Mouse (Mus musculus) ES-Bruce4 (cell line): ENCODE results near the gene Tssk3. TPM values are rescaled to one million over a fixed set of nuclear protein-coding genes. Genes with fewer than 3 reads are reported as not detected.
A peak's percentile ranks its signal among the peaks of the same experiment; 100 is the strongest.

Experiments
- H3K27ac ChIP-seq: 2 replicates; pipeline ENCODE4 v1.5.1; 2012; ENCODE audit warnings: low read length, inconsistent platforms; ENCODE audit not compliant: insufficient read depth
- H3K27me3 ChIP-seq: 2 replicates; pipeline ENCODE4 v1.6.1; 2012; ENCODE audit warnings: mild to moderate bottlenecking, low read length, inconsistent platforms; ENCODE audit not compliant: control insufficient read depth, poor library complexity, insufficient read depth, severe bottlenecking
- H3K36me3 ChIP-seq: 2 replicates; pipeline ENCODE4 v1.6.1; 2012; ENCODE audit warnings: inconsistent platforms, mild to moderate bottlenecking, low read length, moderate library complexity; ENCODE audit not compliant: control insufficient read depth, poor library complexity, insufficient read depth, severe bottlenecking
- H3K4me1 ChIP-seq: one replicate; pipeline ENCODE4 v1.8.1; 2011; ENCODE audit warnings: low read length; ENCODE audit not compliant: control insufficient read depth, insufficient read depth
- H3K4me3 ChIP-seq: 2 replicates; pipeline ENCODE4 v1.5.1; 2011; ENCODE audit warnings: low read depth, mild to moderate bottlenecking, low read length
- H3K9ac ChIP-seq: 2 replicates; pipeline ENCODE4 v1.6.1; 2012; ENCODE audit warnings: low read depth, mild to moderate bottlenecking, inconsistent platforms; ENCODE audit not compliant: poor library complexity, severe bottlenecking
- H3K9me3 ChIP-seq: replicated peaks from 2 replicates; pipeline ENCODE4 v1.6.1; 2012; ENCODE audit warnings: mild to moderate bottlenecking, low read length, inconsistent platforms; ENCODE audit not compliant: control insufficient read depth, poor library complexity, insufficient read depth, severe bottlenecking
- CTCF ChIP-seq: IDR thresholded peaks from one replicate; pipeline ENCODE4 v1.8.1; 2011; ENCODE audit warnings: low read depth, low read length
- EP300 ChIP-seq: IDR thresholded peaks from 2 replicates; pipeline ENCODE4 v1.6.1; 2011; ENCODE audit warnings: low read depth, low read length; ENCODE audit not compliant: insufficient read depth
- POLR2A ChIP-seq: IDR thresholded peaks from one replicate; pipeline ENCODE4 v1.8.1; 2011; ENCODE audit warnings: low read length; ENCODE audit not compliant: insufficient read depth
- polyA plus RNA-seq: library from polyadenylated mRNA; stranded (reverse); fragments of >200 nt; gene quantifications from 2 replicates; pipeline ENCODE4 v1.2.4, GENCODE M21; 2011; ENCODE audit warnings: low read depth; ENCODE audit not compliant: missing spikeins, insufficient read depth, insufficient read length

Tssk3 gene
- polyA plus RNA-seq, 1 experiment, result not detected

GRCm38 (mm10) chr4:129496631-129497030 lies 5.8 kb upstream of the Tssk3 start:
- TF ChIP-seq CTCF (no peak), EP300 (no peak), POLR2A (no peak)
- Histone ChIP-seq H3K4me3 (no peak overlapping the region), H3K36me3 (no peaks in the 10 kb centered on the region), H3K9ac (no peak overlapping the region), H3K27me3 (no peaks in the 10 kb centered on the region), H3K4me1 (peaks cover 8% of the 10 kb centered on the region), H3K27ac (no peak overlapping the region), H3K9me3 (no peaks in the 10 kb centered on the region)

- H3K9me3 ChIP-seq, result no peaks in the 10 kb centered on the region
- no peak overlapping the region for H3K9ac ChIP-seq
- no peak overlapping the region for H3K27ac ChIP-seq
- no peaks in the 10 kb centered on the region for H3K36me3 ChIP-seq
- no peak overlapping the region for H3K4me3 ChIP-seq
- H3K4me1 ChIP-seq, result peaks cover 8% of the 10 kb centered on the region
- TF ChIP-seq POLR2A (no peak), CTCF (peak; percentile 59), EP300 (no peak)
- H3K27me3 ChIP-seq, result no peaks in the 10 kb centered on the region
These were observed 5.1 kb upstream of the Tssk3 start for GRCm38 (mm10) chr4:129495672-129496562.

- Histone ChIP-seq H3K4me3 (no peak overlapping the region), H3K9me3 (no peaks in the 10 kb centered on the region), H3K27me3 (no peaks in the 10 kb centered on the region), H3K9ac (no peak overlapping the region), H3K4me1 (peaks cover 10% of the 10 kb centered on the region), H3K36me3 (no peaks in the 10 kb centered on the region), H3K27ac (no peak overlapping the region)
- TF ChIP-seq POLR2A (no peak), CTCF (peak; percentile 75), EP300 (0 out of 2 replicates have a peak, but pooled peaks have one; percentile 38)
These were observed 3.9 kb upstream of the Tssk3 start for GRCm38 (mm10) chr4:129494681-129495080.

DNA sequence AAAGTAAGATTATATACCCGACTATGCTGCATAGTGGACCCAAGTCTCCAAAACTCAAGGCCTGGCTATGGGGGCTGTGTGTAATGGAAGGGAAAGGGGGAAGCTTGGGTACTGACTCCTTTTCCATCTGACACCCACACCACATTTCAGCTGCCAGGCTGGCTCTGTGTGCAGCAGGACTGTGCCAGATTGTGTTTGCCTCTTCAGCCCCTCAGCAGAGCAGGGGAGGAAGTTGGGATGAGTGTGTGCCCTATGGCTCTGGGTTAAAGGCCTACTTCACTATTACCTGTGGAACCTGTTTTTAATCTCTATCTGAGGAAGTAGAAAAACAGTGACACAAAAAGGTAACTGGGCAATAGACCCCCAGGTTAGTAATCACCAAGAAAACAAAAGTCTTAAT lies 9.7 kb downstream of the Tssk3 start:
- Histone ChIP-seq H3K27ac (no peak overlapping the region), H3K4me3 (no peak overlapping the region), H3K9me3 (no peaks in the 10 kb centered on the region), H3K36me3 (peaks cover 9% of the 10 kb centered on the region), H3K4me1 (no peaks in the 10 kb centered on the region), H3K27me3 (no peaks in the 10 kb centered on the region), H3K9ac (no peak overlapping the region)
- TF ChIP-seq EP300 (no peak), POLR2A (no peak), CTCF (no peak)

GRCm38 (mm10) chr4:129479863-129480262 lies 11.0 kb downstream of the Tssk3 start:
- Histone ChIP-seq H3K4me3 (no peak overlapping the region), H3K27me3 (no peaks in the 10 kb centered on the region), H3K36me3 (peaks cover 9% of the 10 kb centered on the region), H3K4me1 (no peaks in the 10 kb centered on the region), H3K9me3 (no peaks in the 10 kb centered on the region), H3K27ac (no peak overlapping the region), H3K9ac (no peak overlapping the region)
- TF ChIP-seq EP300, result no peak

DNA sequence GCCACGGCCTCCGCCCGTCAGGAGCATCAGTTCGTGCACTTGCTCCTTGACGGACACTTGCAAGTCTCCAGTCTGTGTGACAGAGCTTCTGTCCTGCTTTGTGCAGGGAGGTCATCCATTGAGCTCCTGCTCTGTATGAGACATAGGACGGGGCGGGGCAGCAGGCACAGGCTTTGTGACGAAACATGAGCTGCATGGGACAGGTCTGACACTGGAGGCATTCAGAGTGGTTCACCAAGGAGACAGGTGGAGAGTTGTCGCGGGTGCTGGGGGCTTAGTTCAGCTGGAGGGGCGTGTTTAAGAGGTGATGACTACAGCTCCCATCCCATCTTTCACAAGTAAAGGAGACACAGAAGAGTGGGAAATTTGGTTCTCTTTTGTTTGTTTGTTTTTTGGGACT lies 14.8 kb downstream of the Tssk3 start:
- Histone ChIP-seq H3K4me3 (no peak overlapping the region), H3K36me3 (peaks cover 29% of the 10 kb centered on the region), H3K9ac (no peak overlapping the region), H3K4me1 (no peaks in the 10 kb centered on the region), H3K9me3 (no peaks in the 10 kb centered on the region), H3K27ac (no peak overlapping the region), H3K27me3 (no peaks in the 10 kb centered on the region)
- TF ChIP-seq EP300, result no peak
- TF ChIP-seq POLR2A, result no peak
- TF ChIP-seq CTCF, result no peak
